ENCODE assay signal across 8 mouse cellular contexts in genomic region chr2:33542696-33543428, GRCm38 (mm10).
A peak's percentile ranks its signal among the peaks of the same experiment; 100 is the strongest.
DNase-seq lines count a peak whose midpoint lies in the region; ATAC-seq and TF ChIP-seq lines count a peak whose summit lies in the region.

No protein-coding gene starts in this region.

- WGBS in forebrain, embryonic 13.5 days = 3% methylated on average over 11 of the region's 11 CpGs
- 5% methylated on average over 11 of the region's 11 CpGs for WGBS in intestine, postnatal 0 days

- peak overlapping the region; percentile 75 for H3K27ac ChIP-seq in forebrain, embryonic 13.5 days
- H3K27ac ChIP-seq in intestine, postnatal 0 days (ENCODE audit: low read depth, low read length) = no peak overlapping the region

- DNase-seq in urinary bladder, postnatal 25 days (ENCODE audit: low spot score) = peak; percentile 57
- DNase-seq in urinary bladder, postnatal 4 days (ENCODE audit: low spot score in 2 of 2) = no peak
- peak; percentile 38 for DNase-seq in c-Kit-positive CD71-positive TER-119-negative erythroid progenitor cells, embryonic 14.5 days (ENCODE audit: low read depth)
- peak; percentile 91 to 92 for DNase-seq in left cerebral cortex, postnatal 14 days (ENCODE audit: low spot score in 2 of 2)
- DNase-seq in naive thymus-derived CD4-positive, alpha-beta T cell, adult 2 months (ENCODE audit: low read depth) = peak; percentile 73

- intact Hi-C loops in left cerebral cortex, postnatal 14 days (cut with DNase I) = loop anchor here (5.0 kb wide), 1 partner anchor 56 kb away; no protein-coding TSS in a partner anchor

- no peak for ATAC-seq in forebrain, embryonic 13.5 days
- ATAC-seq in intestine, postnatal 0 days = no peak
- ATAC-seq in erythroblast, adult 5-6 weeks (replicated peaks; ENCODE audit: low FRiP score, poor library complexity, severe bottlenecking) = no peak; the same call in 1 of the 2 replicates

- H3K4me3 ChIP-seq in forebrain, embryonic 13.5 days = peak overlapping the region; percentile 49
- H3K4me3 ChIP-seq in intestine, postnatal 0 days (ENCODE audit: low read depth, low read length) = no peak overlapping the region

- TF ChIP-seq CTCF in intestine, postnatal 0 days (IDR thresholded peaks at IDR 0.05; ENCODE audit: low read depth) = peak; percentile 83

- 0 out of 2 replicates have a peak overlapping the region, but pooled peaks have one; percentile 5 for H3K9ac ChIP-seq in forebrain, embryonic 13.5 days
- no peak overlapping the region for H3K9ac ChIP-seq in intestine, postnatal 0 days (ENCODE audit: low read depth, low read length)

- H3K4me1 ChIP-seq in forebrain, embryonic 13.5 days = peaks cover 37% of the 10 kb centered on the region
- 0 out of 2 replicates have a peak, but pooled peaks cover 5% of the 10 kb centered on the region for H3K4me1 ChIP-seq in intestine, postnatal 0 days (replicated peaks; ENCODE audit: control insufficient read depth, insufficient read depth, low read length)

- peak overlapping the region; percentile 81 for H3K4me2 ChIP-seq in forebrain, embryonic 13.5 days
- H3K4me2 ChIP-seq in intestine, postnatal 0 days (replicated peaks; ENCODE audit: low read depth) = no peak overlapping the region

- peaks cover 63% of the 10 kb centered on the region for H3K27me3 ChIP-seq in forebrain, embryonic 13.5 days
- peaks cover 57% of the 10 kb centered on the region for H3K27me3 ChIP-seq in intestine, postnatal 0 days (replicated peaks; ENCODE audit: control insufficient read depth, insufficient read depth, low read length)

- no peaks in the 10 kb centered on the region for H3K36me3 ChIP-seq in forebrain, embryonic 13.5 days (ENCODE audit: poor library complexity, severe bottlenecking)
- no peaks in the 10 kb centered on the region for H3K36me3 ChIP-seq in intestine, postnatal 0 days (ENCODE audit: control insufficient read depth, insufficient read depth)

- no peaks in the 10 kb centered on the region for H3K9me3 ChIP-seq in forebrain, embryonic 13.5 days (replicated peaks)
- H3K9me3 ChIP-seq in intestine, postnatal 0 days (ENCODE audit: control insufficient read depth) = no peaks in the 10 kb centered on the region

Comparison
In these comparisons a context has a peak if more than half of its experiments do, and no peak if none do; other contexts are left out.
1. DNase-seq: peak in urinary bladder, postnatal 25 days (single experiment), c-Kit-positive CD71-positive TER-119-negative erythroid progenitor cells, embryonic 14.5 days (single experiment), left cerebral cortex, postnatal 14 days (2 of 2) and naive thymus-derived CD4-positive, alpha-beta T cell, adult 2 months (single experiment); none in urinary bladder, postnatal 4 days (0 of 2).